28 mouse cellular contexts compared by ENCODE assay signal in genomic region chr7:113756616-113757015, GRCm38 (mm10).
"Had no signal": no experiment of that assay in that cellular context is flagged by ENCODE, and none has a peak within 500 bp of the region (broad histone marks: within the 10 kb centered on the region; RNA-seq: fewer than 3 reads in every experiment).

No protein-coding gene starts in this region.

- H3K9me3 ChIP-seq: heart, embryonic 13.5 days; heart, embryonic 15.5 days; hindbrain, embryonic 10.5 days; hindbrain, embryonic 12.5 days; intestine, embryonic 15.5 days; limb, embryonic 10.5 days; limb, embryonic 12.5 days; liver, embryonic 13.5 days; liver, embryonic 15.5 days had no signal

- H3K27ac ChIP-seq: gastrocnemius, adult 2 months; heart, adult 2 months; heart, embryonic 13.5 days; heart, embryonic 15.5 days; hindbrain, embryonic 10.5 days; hindbrain, embryonic 12.5 days; hindbrain, embryonic 14.5 days; intestine, embryonic 15.5 days; layer of hippocampus, adult 2 months; left cerebral cortex, adult 2 months; limb, embryonic 10.5 days; limb, embryonic 12.5 days; liver, embryonic 13.5 days; liver, embryonic 15.5 days had no signal

- H3K27me3 ChIP-seq: liver, embryonic 13.5 days; liver, embryonic 15.5 days had no signal

- H3K4me2 ChIP-seq: heart, embryonic 11.5 days; heart, embryonic 13.5 days; heart, embryonic 15.5 days; hindbrain, embryonic 12.5 days; hindbrain, embryonic 14.5 days; intestine, embryonic 15.5 days; limb, embryonic 12.5 days; liver, embryonic 11.5 days; liver, embryonic 13.5 days; liver, embryonic 15.5 days had no signal

- H3K4me3 ChIP-seq: gastrocnemius, adult 2 months; heart, adult 2 months; heart, embryonic 13.5 days; heart, embryonic 15.5 days; hindbrain, embryonic 10.5 days; hindbrain, embryonic 12.5 days; intestine, embryonic 15.5 days; layer of hippocampus, adult 2 months; left cerebral cortex, adult 2 months; limb, embryonic 10.5 days; limb, embryonic 12.5 days; liver, embryonic 13.5 days; liver, embryonic 15.5 days had no signal

- ATAC-seq: hindbrain, embryonic 16.5 days; inflammation-experienced regulatory T-cells, adult 6 months; intestine, embryonic 15.5 days; intestine, postnatal 0 days; liver, postnatal 0 days had no signal

- H3K9ac ChIP-seq: heart, embryonic 13.5 days; heart, embryonic 15.5 days; hindbrain, embryonic 12.5 days; hindbrain, embryonic 14.5 days; intestine, embryonic 15.5 days; limb, embryonic 12.5 days; liver, embryonic 13.5 days; liver, embryonic 15.5 days; liver, postnatal 0 days had no signal

- DNase-seq: gastrocnemius, adult 2 months; gastrocnemius, postnatal 10 days; gastrocnemius, postnatal 25 days; heart, adult 2 months; heart, postnatal 14 days; heart, postnatal 4 days; kidney, adult 2 months; kidney, postnatal 25 days; kidney, postnatal 4 days; liver; liver, embryonic 13.5 days; liver, postnatal 0 days had no signal

- H3K36me3 ChIP-seq: heart, embryonic 13.5 days; heart, embryonic 15.5 days; hindbrain, embryonic 10.5 days; hindbrain, embryonic 12.5 days; intestine, embryonic 15.5 days; limb, embryonic 10.5 days; limb, embryonic 12.5 days; liver, embryonic 13.5 days; liver, embryonic 15.5 days had no signal

- H3K4me1 ChIP-seq: heart, embryonic 15.5 days; hindbrain, embryonic 10.5 days; hindbrain, embryonic 12.5 days; intestine, embryonic 15.5 days; limb, embryonic 10.5 days; limb, embryonic 12.5 days; liver, embryonic 13.5 days; liver, embryonic 15.5 days had no signal
